Mouse (Mus musculus) liver, embryonic 11.5 days (tissue): ENCODE results near the gene Pear1. TPM values are rescaled to one million over a fixed set of nuclear protein-coding genes. Genes with fewer than 3 reads are reported as not detected.

ENCODE experiments used
- ATAC-seq: fragments of 200-750 bp; cut with Nextera tagmentation; replicated peaks from 2 replicates; pipeline ENCODE4 v1.8.0; 2017; ENCODE audit warnings: moderate number of reproducible peaks, mild to moderate bottlenecking, moderate TSS enrichment, moderate library complexity; ENCODE audit not compliant: low FRiP score
- DNase-seq: peaks from one replicate; pipeline ENCODE4 v3.0.0-alpha.2; 2017; ENCODE audit warnings: low spot score
- H3K27ac ChIP-seq: fragments of 300-500 bp; sonication (generic); 2 replicates; pipeline ENCODE4 v1.5.1; 2014; ENCODE audit warnings: mild to moderate bottlenecking, low read depth, low read length, control low read depth
- H3K27me3 ChIP-seq: fragments of 300-500 bp; sonication (generic); replicated peaks from 2 replicates; pipeline ENCODE4 v1.6.1; 2014; ENCODE audit warnings: low read length, mixed read lengths; ENCODE audit not compliant: control insufficient read depth, insufficient read depth
- H3K36me3 ChIP-seq: fragments of 300-500 bp; sonication (generic); 2 replicates; pipeline ENCODE4 v1.6.1; 2014; ENCODE audit warnings: mild to moderate bottlenecking, low read length, moderate library complexity, mixed read lengths; ENCODE audit not compliant: control insufficient read depth, insufficient read depth
- H3K4me1 ChIP-seq: fragments of 300-500 bp; sonication (generic); replicated peaks from 2 replicates; pipeline ENCODE4 v1.6.1; 2014; ENCODE audit warnings: low read length, mixed read lengths; ENCODE audit not compliant: control insufficient read depth, insufficient read depth
- H3K4me2 ChIP-seq: fragments of 300-500 bp; sonication (generic); 2 replicates; pipeline ENCODE4 v1.6.1; 2014; ENCODE audit warnings: mild to moderate bottlenecking, control low read depth, moderate library complexity
- H3K4me3 ChIP-seq: fragments of 300-500 bp; sonication (generic); 2 replicates; pipeline ENCODE4 v1.5.1; 2014; ENCODE audit warnings: low read depth, low read length, control low read depth
- H3K9ac ChIP-seq: fragments of 300-500 bp; sonication (generic); 2 replicates; pipeline ENCODE4 v1.6.1; 2014; ENCODE audit warnings: low read depth, low read length, control low read depth
- H3K9me3 ChIP-seq: fragments of 300-500 bp; sonication (generic); 2 replicates; pipeline ENCODE4 v1.6.1; 2016; ENCODE audit warnings: low read length, inconsistent platforms, mixed read lengths; ENCODE audit not compliant: control insufficient read depth
- WGBS: fragments of 180-500 bp; shearing (Covaris S2); extraction: QIAGEN DNeasy Blood & Tissue Kit; methylation state at CpG from one replicate; pipeline ENCODE4 v1.1.7; 2014; 5-methylcytosine and 5-hydroxymethylcytosine counted together
- polyA plus RNA-seq: library from polyadenylated mRNA; unstranded; fragments of >200 nt; fragmentation: Nextera tagmentation; extraction: Ambion mirVana; gene quantifications from 2 replicates; pipeline ENCODE4 v1.2.1, GENCODE M21; 2014

The Pear1 gene
- polyA plus RNA-seq, 1 experiment from 2014 or later: 18.4 TPM

DNA sequence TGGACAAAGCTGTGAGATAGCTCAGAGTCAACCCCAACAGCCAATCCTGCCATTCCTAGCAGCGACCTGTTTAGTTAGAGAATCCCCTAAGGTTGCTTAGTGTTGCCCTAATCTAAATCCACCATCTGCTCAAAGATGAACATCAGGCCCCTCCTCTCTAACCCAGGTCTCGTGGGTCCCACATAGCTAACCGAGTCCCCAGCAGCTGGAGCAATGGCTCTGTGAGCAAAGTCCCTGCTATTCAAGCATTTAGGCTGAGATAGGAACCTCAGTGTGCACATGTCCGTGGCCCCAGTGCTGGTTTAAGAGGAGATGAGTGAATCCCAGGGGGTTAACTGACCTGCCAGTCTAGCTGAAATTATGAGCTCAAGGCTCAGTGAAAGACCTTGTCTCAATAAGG, 22.1 kb upstream of the Pear1 start:
- DNase-seq: no peak
- Histone ChIP-seq H3K27ac (no peak overlapping the region), H3K4me1 (no peaks in the 10 kb centered on the region; the same call in 1 of the 2 replicates), H3K9me3 (no peaks in the 10 kb centered on the region), H3K4me3 (no peak overlapping the region), H3K36me3 (no peaks in the 10 kb centered on the region), H3K27me3 (no peaks in the 10 kb centered on the region), H3K9ac (no peak overlapping the region), H3K4me2 (no peak overlapping the region)
- 54% methylated on average over 4 of the region's 4 CpGs for WGBS
- no peak for ATAC-seq

DNA sequence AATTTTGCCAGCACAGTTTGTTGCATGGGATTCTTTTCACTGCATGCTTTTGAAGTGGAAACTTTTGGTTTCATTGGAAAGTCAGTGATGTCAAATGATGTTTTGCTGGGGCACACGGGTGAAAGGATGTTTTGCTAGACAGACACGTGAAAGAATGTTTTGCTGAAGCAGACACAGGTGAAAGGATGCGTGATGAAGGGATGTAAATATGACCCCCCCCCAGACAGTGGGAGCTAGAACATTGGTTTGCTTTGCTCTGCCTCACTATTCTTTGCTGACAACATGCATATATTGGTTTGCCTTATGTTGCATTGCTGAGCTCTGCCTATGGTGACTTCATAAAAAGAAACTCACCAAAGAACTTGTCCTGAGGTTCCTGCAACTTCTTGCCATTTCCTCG, 20.9 kb upstream of the Pear1 start:
- Histone ChIP-seq H3K27me3 (no peaks in the 10 kb centered on the region; the same call in 1 of the 2 replicates), H3K9ac (no peak overlapping the region), H3K9me3 (no peaks in the 10 kb centered on the region), H3K4me1 (no peaks in the 10 kb centered on the region; the same call in 1 of the 2 replicates), H3K4me3 (no peak overlapping the region), H3K27ac (no peak overlapping the region), H3K4me2 (no peak overlapping the region), H3K36me3 (no peaks in the 10 kb centered on the region)
- DNase-seq: no peak
- no peak for ATAC-seq
- 79% methylated on average over 4 of the region's 4 CpGs for WGBS

DNA sequence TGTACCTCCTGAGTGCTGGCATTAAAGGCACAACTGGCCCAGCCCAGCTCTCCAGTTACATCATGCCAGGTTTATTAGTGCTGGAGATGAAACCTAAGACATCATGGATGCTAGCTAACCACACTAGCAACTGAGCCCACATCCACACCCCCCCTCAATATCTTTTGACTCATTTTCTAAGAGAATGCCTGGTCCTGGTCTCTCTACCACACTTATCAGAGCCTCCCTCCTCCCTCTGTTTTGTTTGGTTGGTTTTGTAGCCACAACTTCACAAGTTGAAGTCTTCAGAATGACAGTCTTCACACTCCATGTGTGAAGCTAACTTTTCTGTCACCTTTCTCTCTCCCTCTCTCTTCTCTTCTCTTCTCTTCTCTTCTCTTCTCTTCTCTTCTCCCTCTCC, 16.8 kb upstream of the Pear1 start:
- H3K4me2 ChIP-seq: no peak overlapping the region
- no peak for ATAC-seq

DNA sequence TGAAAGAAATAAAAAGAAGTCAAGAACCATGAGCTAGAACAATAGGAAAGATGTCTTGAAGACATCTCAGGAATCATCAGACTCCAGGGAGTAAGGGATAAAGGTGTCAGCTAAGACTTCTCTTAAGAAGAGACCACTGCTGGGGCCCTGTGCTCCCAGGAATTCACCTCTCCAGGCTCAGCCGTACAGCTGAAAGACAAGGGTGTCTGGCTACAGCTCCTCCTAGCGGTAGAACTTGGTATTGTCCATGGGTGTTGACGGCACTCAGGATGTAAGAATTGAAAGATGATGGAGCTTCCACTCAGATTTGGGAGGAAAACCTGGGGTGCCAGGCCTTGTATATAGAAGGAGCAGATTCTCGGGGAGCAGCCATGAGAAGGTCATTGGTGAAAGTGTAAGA, 14.5 kb upstream of the Pear1 start:
- 2% methylated on average over 4 of the region's 4 CpGs for WGBS
- ATAC-seq: no peak
- Histone ChIP-seq H3K4me1 (no peaks in the 10 kb centered on the region), H3K9ac (no peak overlapping the region), H3K4me2 (no peak overlapping the region), H3K36me3 (no peaks in the 10 kb centered on the region), H3K27ac (no peak overlapping the region), H3K27me3 (peaks cover 3% of the 10 kb centered on the region), H3K4me3 (no peak overlapping the region), H3K9me3 (no peaks in the 10 kb centered on the region)
- DNase-seq: no peak

More for the DNA sequence above, 16.8 kb upstream of the Pear1 start:
- peaks cover 3% of the 10 kb centered on the region for H3K27me3 ChIP-seq
- H3K9me3 ChIP-seq: no peaks in the 10 kb centered on the region
- H3K36me3 ChIP-seq: no peaks in the 10 kb centered on the region
- H3K4me3 ChIP-seq: no peak overlapping the region
- no peaks in the 10 kb centered on the region for H3K4me1 ChIP-seq
- DNase-seq: no peak
- H3K9ac ChIP-seq: no peak overlapping the region
- H3K27ac ChIP-seq: no peak overlapping the region

DNA sequence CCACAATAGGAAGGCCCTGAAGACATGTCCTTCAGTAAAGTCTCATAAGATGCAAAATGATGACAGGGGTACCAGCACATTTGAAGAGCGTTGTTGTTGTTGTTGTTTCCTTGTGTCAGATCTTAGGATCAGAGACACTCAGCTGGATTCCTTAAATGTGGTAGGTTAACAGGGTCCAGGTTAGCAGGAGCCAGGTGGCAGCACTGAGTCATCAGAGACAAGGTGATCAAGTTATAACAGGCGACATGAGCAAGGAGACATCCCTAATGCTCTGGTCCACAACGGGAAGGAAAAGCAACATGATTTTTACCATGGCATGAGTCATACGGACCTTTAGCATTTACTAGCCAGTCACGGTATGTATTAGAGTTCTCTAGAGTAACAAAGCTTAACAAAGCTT, 9.4 kb upstream of the Pear1 start:
- WGBS: 62% methylated on average over 5 of the region's 5 CpGs
- DNase-seq (no peak), ATAC-seq (no peak)
- H3K4me2 ChIP-seq: no peak overlapping the region
- no peaks in the 10 kb centered on the region for H3K27me3 ChIP-seq
- no peaks in the 10 kb centered on the region for H3K36me3 ChIP-seq
- no peaks in the 10 kb centered on the region for H3K4me1 ChIP-seq
- no peak overlapping the region for H3K9ac ChIP-seq
- no peak overlapping the region for H3K27ac ChIP-seq
- no peak overlapping the region for H3K4me3 ChIP-seq
- no peaks in the 10 kb centered on the region for H3K9me3 ChIP-seq

DNA sequence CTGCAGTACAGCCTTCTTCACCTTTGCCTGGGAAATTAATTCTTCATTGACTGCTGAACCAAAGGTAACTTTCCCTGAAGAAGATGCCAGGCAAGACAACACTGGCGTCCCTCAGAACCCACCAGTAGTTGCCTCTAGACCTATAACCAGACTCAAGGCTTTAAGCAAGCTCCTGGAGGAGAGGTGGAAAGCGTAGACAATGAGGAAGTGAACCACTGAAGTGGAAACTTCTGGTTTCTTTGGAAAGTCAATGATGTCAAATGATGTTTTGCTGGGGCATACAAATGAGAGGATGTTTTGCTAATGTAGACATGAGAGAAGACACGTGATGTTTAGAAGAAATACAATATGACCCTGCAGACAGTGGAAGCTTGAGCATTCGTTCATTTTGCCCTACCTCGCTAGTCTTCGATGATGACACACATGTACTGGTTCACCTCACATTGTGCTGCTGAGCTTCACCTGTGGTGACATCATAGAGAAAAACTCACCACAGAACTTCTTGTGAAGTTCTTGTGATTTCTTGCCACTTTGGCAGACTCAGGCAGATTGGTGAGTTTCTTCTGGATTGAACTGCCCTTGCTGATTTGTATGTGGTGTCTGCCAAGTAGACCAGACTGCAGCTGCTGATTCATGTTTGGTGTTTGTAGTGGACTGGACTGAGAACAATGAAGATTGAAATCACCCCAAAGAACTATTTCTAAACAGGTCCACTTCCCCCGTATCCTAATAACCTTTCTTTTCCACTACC, 8.2 kb upstream of the Pear1 start:
- Histone ChIP-seq H3K4me1 (no peaks in the 10 kb centered on the region), H3K27ac (no peak overlapping the region), H3K27me3 (no peaks in the 10 kb centered on the region), H3K9me3 (no peaks in the 10 kb centered on the region), H3K4me2 (no peak overlapping the region), H3K36me3 (no peaks in the 10 kb centered on the region), H3K4me3 (no peak overlapping the region), H3K9ac (no peak overlapping the region)
- ATAC-seq (no peak), DNase-seq (no peak)
- WGBS: 72% methylated on average over 7 of the region's 7 CpGs

DNA sequence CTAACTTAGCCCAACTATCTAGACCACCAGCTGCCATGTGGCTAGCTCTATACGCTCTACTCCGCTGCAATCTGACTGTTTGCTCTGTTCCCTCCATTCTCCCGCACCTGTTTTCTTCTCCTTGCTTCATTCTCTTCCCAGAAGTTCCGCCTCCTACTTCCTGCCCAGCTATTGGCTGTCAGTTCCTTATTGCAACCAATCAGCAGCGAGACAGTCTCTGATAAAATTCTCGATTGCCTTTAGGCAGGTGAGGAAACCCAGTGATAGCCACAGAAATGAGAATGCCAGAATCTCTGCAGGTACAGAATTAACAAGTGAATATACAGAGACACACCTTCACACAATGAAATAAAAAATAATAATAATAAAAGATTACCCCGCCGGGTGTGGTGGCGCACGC, 4.9 kb upstream of the Pear1 start:
- no peak overlapping the region for H3K4me3 ChIP-seq
- no peaks in the 10 kb centered on the region for H3K27me3 ChIP-seq
- no peaks in the 10 kb centered on the region for H3K9me3 ChIP-seq
- 40% methylated on average over 10 of the region's 10 CpGs for WGBS
- ATAC-seq (no peak), DNase-seq (no peak)
- H3K27ac ChIP-seq: no peak overlapping the region
- no peak overlapping the region; the same call in 1 of the 2 replicates for H3K4me2 ChIP-seq
- no peaks in the 10 kb centered on the region for H3K4me1 ChIP-seq
- H3K36me3 ChIP-seq: no peaks in the 10 kb centered on the region
- H3K9ac ChIP-seq: no peak overlapping the region

DNA sequence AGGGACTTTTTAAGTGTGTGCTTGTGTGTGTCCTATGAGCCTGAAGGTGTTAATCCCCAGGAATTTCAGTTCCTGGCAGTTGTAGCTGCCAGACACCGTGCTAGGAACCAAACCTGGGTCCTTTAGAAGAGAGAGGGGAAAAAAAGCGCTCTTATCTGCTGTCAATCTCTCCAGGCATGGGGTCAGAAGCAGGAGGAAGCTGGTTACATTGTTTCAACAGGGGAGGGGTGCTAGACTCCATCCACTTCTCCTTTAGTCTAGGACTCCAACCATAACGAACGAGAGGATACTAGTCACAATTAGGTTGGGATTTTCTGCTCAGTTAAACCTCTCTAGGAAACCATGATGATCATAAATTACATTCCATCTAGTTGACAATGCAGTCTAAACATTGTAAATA, 4.3 kb upstream of the Pear1 start:
- H3K4me1 ChIP-seq: no peaks in the 10 kb centered on the region
- DNase-seq: no peak
- no peak overlapping the region for H3K9ac ChIP-seq
- H3K27me3 ChIP-seq: no peaks in the 10 kb centered on the region
- no peak for ATAC-seq
- H3K4me2 ChIP-seq: no peak overlapping the region
- no peaks in the 10 kb centered on the region for H3K36me3 ChIP-seq
- no peaks in the 10 kb centered on the region for H3K9me3 ChIP-seq
- no peak overlapping the region for H3K27ac ChIP-seq
- 23% methylated on average over 4 of the region's 4 CpGs for WGBS
- no peak overlapping the region for H3K4me3 ChIP-seq

DNA sequence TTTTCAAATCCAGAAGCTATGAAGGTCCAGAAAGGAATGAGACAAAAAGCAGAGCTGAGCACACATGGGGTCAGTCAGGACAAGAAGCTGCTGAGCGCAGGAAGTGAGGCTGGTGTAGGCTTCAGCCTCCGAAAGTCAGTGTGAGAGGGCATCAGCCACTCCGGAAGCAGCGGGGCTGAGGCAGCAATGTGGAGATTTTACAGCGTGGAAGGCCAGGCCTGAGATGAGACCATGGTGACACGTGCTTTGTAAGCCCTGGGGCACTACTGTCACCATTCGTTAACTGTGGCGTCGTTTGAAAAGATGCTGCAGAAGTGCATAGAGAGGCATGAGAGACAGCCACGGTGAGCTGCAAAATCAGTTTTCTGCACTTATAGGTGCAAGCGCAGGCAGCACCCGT, 5.9 kb downstream of the Pear1 start:
- Histone ChIP-seq H3K27ac (no peak overlapping the region), H3K4me3 (no peak overlapping the region), H3K9ac (no peak overlapping the region), H3K9me3 (no peaks in the 10 kb centered on the region), H3K4me1 (0 out of 2 replicates have a peak, but pooled peaks cover 2% of the 10 kb centered on the region), H3K36me3 (no peaks in the 10 kb centered on the region), H3K27me3 (peaks cover 39% of the 10 kb centered on the region), H3K4me2 (no peak overlapping the region)
- ATAC-seq (no peak), DNase-seq (no peak)
- WGBS: 69% methylated on average over 12 of the region's 12 CpGs
